Comparison of ENCODE assay signal across 7 mouse cellular contexts in the genomic region with DNA sequence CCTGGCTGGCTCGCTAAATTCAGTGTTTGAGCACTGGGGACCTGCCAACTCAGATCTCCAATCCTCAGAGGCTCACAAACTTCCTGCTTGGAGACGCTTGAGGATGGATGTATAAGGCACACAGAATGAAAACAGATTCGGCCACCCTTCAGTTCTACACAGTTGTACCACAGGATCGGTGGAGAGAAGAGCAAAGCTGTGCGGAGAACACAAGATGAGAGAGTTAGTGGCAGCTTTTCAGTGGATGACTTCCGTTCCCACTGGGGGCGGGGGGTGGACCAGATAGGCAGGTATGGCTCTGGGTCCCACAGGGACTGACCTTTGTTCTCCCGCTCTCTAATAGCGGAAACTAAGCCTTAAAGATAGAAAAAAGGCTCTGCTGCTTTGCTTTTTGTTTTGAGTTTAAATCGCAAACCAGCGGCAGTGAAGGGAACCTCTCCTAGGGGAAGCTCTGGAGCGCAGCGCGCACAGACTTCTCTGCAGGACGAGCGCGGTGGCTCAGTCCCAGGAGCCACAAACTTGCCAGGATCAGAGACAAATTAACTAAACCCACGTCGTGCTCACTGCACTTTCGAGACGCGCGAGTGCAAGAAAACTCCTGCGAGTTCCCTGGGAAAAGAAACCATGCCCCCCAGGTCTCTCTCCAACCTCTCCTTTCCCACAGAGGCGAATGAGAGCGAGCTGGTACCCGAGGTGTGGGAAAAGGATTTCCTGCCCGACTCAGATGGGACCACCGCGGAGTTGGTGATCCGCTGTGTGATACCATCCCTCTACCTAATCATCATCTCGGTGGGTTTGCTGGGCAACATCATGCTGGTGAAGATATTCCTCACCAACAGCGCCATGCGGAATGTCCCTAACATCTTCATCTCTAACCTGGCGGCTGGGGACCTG. TPM values are rescaled to one million over a fixed set of nuclear protein-coding genes. Genes with fewer than 3 reads are reported as not detected.
DNase-seq lines count a peak whose midpoint lies in the region; ATAC-seq and TF ChIP-seq lines count a peak whose summit lies in the region.

No protein-coding gene starts in this region.

- H3K36me3 ChIP-seq in lung, postnatal 0 days (ENCODE audit: insufficient read depth, low read length), result no peaks in the 10 kb centered on the region
- H3K36me3 ChIP-seq in forebrain, embryonic 10.5 days (replicated peaks), result no peaks in the 10 kb centered on the region
- H3K36me3 ChIP-seq in limb, embryonic 11.5 days (ENCODE audit: control insufficient read depth, insufficient read depth, low read length), result no peaks in the 10 kb centered on the region

- no peak for TF ChIP-seq POLR2A in lung, adult 2 months (IDR thresholded peaks at IDR 0.05; ENCODE audit: borderline replicate concordance, extremely low read depth, low read depth, low read length)
- no peak for TF ChIP-seq POLR2A in olfactory bulb, adult 2 months (IDR thresholded peaks at IDR 0.05; ENCODE audit: insufficient read depth, low read depth, low read length)

- ATAC-seq in lung, postnatal 0 days, result no peak
- 0 out of 2 replicates have a peak, but pooled peaks have one; percentile 44 for ATAC-seq in limb, embryonic 11.5 days (ENCODE audit: insufficient number of reproducible peaks, low FRiP score, low TSS enrichment, low read depth)

- H3K27ac ChIP-seq in lung, postnatal 0 days (ENCODE audit: low read length), result no peak overlapping the region
- no peak overlapping the region for H3K27ac ChIP-seq in forebrain, embryonic 10.5 days
- no peak overlapping the region for H3K27ac ChIP-seq in limb, embryonic 11.5 days (replicated peaks; ENCODE audit: low read depth, low read length)
- no peak overlapping the region for H3K27ac ChIP-seq in olfactory bulb, adult 2 months (ENCODE audit: insufficient read depth, low read depth, low read length)

- no peak for DNase-seq in lung, postnatal 0 days (ENCODE audit: low spot score)
- no peak for DNase-seq in lung, adult 2 months
- peak; percentile 28 for DNase-seq in forebrain, embryonic 10.5 days (ENCODE audit: extremely low spot score, low spot score)
- DNase-seq in limb, embryonic 11.5 days (ENCODE audit: low spot score), result peak; percentile 55
- DNase-seq in cerebellum, adult 11-12 months, result no peak
- DNase-seq in adrenal gland, postnatal 25 days, result no peak

- no peaks in the 10 kb centered on the region for H3K27me3 ChIP-seq in lung, postnatal 0 days (replicated peaks; ENCODE audit: insufficient read depth, low read length)
- H3K27me3 ChIP-seq in forebrain, embryonic 10.5 days (ENCODE audit: poor library complexity, severe bottlenecking), result peaks cover 31% of the 10 kb centered on the region
- no peaks in the 10 kb centered on the region for H3K27me3 ChIP-seq in limb, embryonic 11.5 days (ENCODE audit: control insufficient read depth, insufficient read depth, low read length)

- no peaks in the 10 kb centered on the region for H3K9me3 ChIP-seq in lung, postnatal 0 days (ENCODE audit: low read length)
- no peaks in the 10 kb centered on the region for H3K9me3 ChIP-seq in forebrain, embryonic 10.5 days
- no peaks in the 10 kb centered on the region for H3K9me3 ChIP-seq in limb, embryonic 11.5 days (ENCODE audit: control insufficient read depth, low read length)

- peak overlapping the region; percentile 24 for H3K4me3 ChIP-seq in lung, postnatal 0 days (ENCODE audit: low read depth, low read length)
- no peak overlapping the region for H3K4me3 ChIP-seq in lung, adult 2 months (replicated peaks; ENCODE audit: extremely low read depth, low read depth, low read length)
- peak overlapping the region; percentile 58 for H3K4me3 ChIP-seq in forebrain, embryonic 10.5 days
- peak overlapping the region; percentile 33 for H3K4me3 ChIP-seq in limb, embryonic 11.5 days (ENCODE audit: low read depth, low read length)
- peak overlapping the region; percentile 43 for H3K4me3 ChIP-seq in olfactory bulb, adult 2 months (ENCODE audit: insufficient read depth, low read depth, low read length)

- 2% methylated on average over 35 of the region's 35 CpGs for WGBS in lung, postnatal 0 days
- WGBS in lung, adult 2 months, result 2% methylated on average over 35 of the region's 35 CpGs
- WGBS in forebrain, embryonic 10.5 days, result 2% methylated on average over 35 of the region's 35 CpGs
- 2% methylated on average over 35 of the region's 35 CpGs for WGBS in limb, embryonic 11.5 days
- under 1% methylated on average over 35 of the region's 35 CpGs for WGBS in olfactory bulb, adult 2 months

- TF ChIP-seq CTCF in lung, postnatal 0 days (IDR thresholded peaks at IDR 0.05), result no peak
- TF ChIP-seq CTCF in lung, adult 2 months (IDR thresholded peaks at IDR 0.05; ENCODE audit: insufficient read depth, low read length), result no peak
- TF ChIP-seq CTCF in olfactory bulb, adult 2 months (IDR thresholded peaks at IDR 0.05; ENCODE audit: insufficient read depth, low read depth, low read length), result no peak

- H3K9ac ChIP-seq in lung, postnatal 0 days (replicated peaks; ENCODE audit: low read depth), result no peak overlapping the region
- H3K9ac ChIP-seq in limb, embryonic 11.5 days (ENCODE audit: low read length), result no peak overlapping the region; the same call in 1 of the 2 replicates

- TF ChIP-seq EP300 in lung, postnatal 0 days (IDR thresholded peaks at IDR 0.05), result no peak

- no peaks in the 10 kb centered on the region for H3K4me1 ChIP-seq in lung, postnatal 0 days (ENCODE audit: insufficient read depth, low read depth, low read length)
- H3K4me1 ChIP-seq in lung, adult 2 months (ENCODE audit: control insufficient read depth, insufficient read depth, low read length), result no peaks in the 10 kb centered on the region
- peaks cover 11% of the 10 kb centered on the region for H3K4me1 ChIP-seq in forebrain, embryonic 10.5 days
- no peaks in the 10 kb centered on the region for H3K4me1 ChIP-seq in limb, embryonic 11.5 days (ENCODE audit: control insufficient read depth, insufficient read depth, low read length)
- H3K4me1 ChIP-seq in olfactory bulb, adult 2 months (ENCODE audit: control insufficient read depth, insufficient read depth, low read length), result 0 out of 2 replicates have a peak, but pooled peaks cover 5% of the 10 kb centered on the region

- H3K4me2 ChIP-seq in lung, postnatal 0 days (replicated peaks; ENCODE audit: low read depth, low read length), result peak overlapping the region; percentile 54
- peak overlapping the region; percentile 72 for H3K4me2 ChIP-seq in limb, embryonic 11.5 days (ENCODE audit: low read depth, severe bottlenecking)

RNA-seq across cellular contexts. Expression of a gene that starts 41.9 kb away (rescaled TPM):
- not detected in 2 replicates for polyA plus RNA-seq in lung, postnatal 0 days (2015; fragmentation: Nextera tagmentation; extraction: Ambion mirVana)
- not detected in 2 replicates for polyA plus RNA-seq in lung, adult 2 months (2012; rRNA removed)
- polyA plus RNA-seq in forebrain, embryonic 10.5 days (2016; fragmentation: Nextera tagmentation; extraction: Ambion mirVana), result 0.10 TPM in 1 of 2 replicates, not detected in the other
- 0.20 TPM in 1 of 2 replicates, not detected in the other for polyA plus RNA-seq in limb, embryonic 11.5 days (2014; fragmentation: Nextera tagmentation; extraction: Ambion mirVana)
- not detected in 2 replicates for polyA plus RNA-seq in olfactory bulb, adult 2 months (2012; ENCODE audit: insufficient read depth, insufficient read length, low replicate concordance, missing spikeins)
- total RNA-seq in adrenal gland, postnatal 25 days (2021), result not detected in 2 replicates

RNA-seq across cellular contexts. Expression of a gene that starts 54.5 kb away (rescaled TPM):
- polyA plus RNA-seq in lung, postnatal 0 days (2015; fragmentation: Nextera tagmentation; extraction: Ambion mirVana), result not detected in 2 replicates
- polyA plus RNA-seq in lung, adult 2 months (2012; rRNA removed), result 0.27 TPM in 1 of 2 replicates, not detected in the other
- polyA plus RNA-seq in forebrain, embryonic 10.5 days (2016; fragmentation: Nextera tagmentation; extraction: Ambion mirVana), result 0.55 and 0.59 TPM in 2 replicates
- polyA plus RNA-seq in limb, embryonic 11.5 days (2014; fragmentation: Nextera tagmentation; extraction: Ambion mirVana), result 0.16 TPM in 1 of 2 replicates, not detected in the other
- not detected in 2 replicates for polyA plus RNA-seq in olfactory bulb, adult 2 months (2012; ENCODE audit: insufficient read depth, insufficient read length, low replicate concordance, missing spikeins)
- total RNA-seq in adrenal gland, postnatal 25 days (2021), result not detected in 2 replicates

RNA-seq across cellular contexts. Expression of a gene that starts 54.6 kb away (rescaled TPM):
- polyA plus RNA-seq in lung, postnatal 0 days (2015; fragmentation: Nextera tagmentation; extraction: Ambion mirVana), result 85.6 and 94.1 TPM in 2 replicates
- polyA plus RNA-seq in lung, adult 2 months (2012; rRNA removed), result 52.5 and 59.5 TPM in 2 replicates
- 115 and 119 TPM in 2 replicates for polyA plus RNA-seq in forebrain, embryonic 10.5 days (2016; fragmentation: Nextera tagmentation; extraction: Ambion mirVana)
- 109 and 114 TPM in 2 replicates for polyA plus RNA-seq in limb, embryonic 11.5 days (2014; fragmentation: Nextera tagmentation; extraction: Ambion mirVana)
- not detected in 2 replicates for polyA plus RNA-seq in olfactory bulb, adult 2 months (2012; ENCODE audit: insufficient read depth, insufficient read length, low replicate concordance, missing spikeins)
- total RNA-seq in adrenal gland, postnatal 25 days (2021), result 53.1 and 66.7 TPM in 2 replicates

Comparison
In these comparisons a context has a peak if more than half of its experiments do, and no peak if none do; other contexts are left out.
1. DNase-seq: peak in forebrain, embryonic 10.5 days (single experiment) and limb, embryonic 11.5 days (single experiment); none in lung, postnatal 0 days (single experiment), lung, adult 2 months (single experiment), cerebellum, adult 11-12 months (single experiment) and adrenal gland, postnatal 25 days (single experiment).